Mouse (Mus musculus): ENCODE measurements around the gene Abca13. TPM values are rescaled to one million over a fixed set of nuclear protein-coding genes. Genes with fewer than 3 reads are reported as not detected.
"Not testable (repeated sequence)": the region's sequence is repeated elsewhere in the genome, so short reads cannot be mapped to it uniquely, and the experiment has no call there.

Gene Abca13
- polyA plus RNA-seq, 1 experiment from 2014 or later, result 0.01 TPM

DNA sequence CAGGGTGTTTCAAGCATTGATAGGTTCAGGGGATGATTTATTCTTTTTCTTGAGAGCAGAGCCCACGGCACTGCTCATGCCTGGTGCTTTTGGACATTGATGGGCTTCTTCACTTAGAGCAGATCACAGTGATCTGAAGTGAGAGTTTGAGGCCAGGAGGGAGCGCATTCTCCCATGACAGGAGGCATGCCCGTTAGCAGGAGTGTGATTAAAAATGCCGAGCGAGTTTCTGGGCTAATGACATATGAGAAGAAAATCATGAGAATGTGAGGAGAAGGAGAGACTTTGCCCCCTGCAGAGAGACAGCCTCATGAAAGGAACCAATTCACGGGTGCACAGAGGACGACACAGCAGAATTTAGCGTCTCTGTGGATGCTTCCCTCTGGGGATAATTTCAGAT lies 19.0 kb downstream of the Abca13 start:
- H3K9ac ChIP-seq (replicated peaks), result no peak overlapping the region

GRCm38 (mm10) chr11:9213580-9213979 lies 21.8 kb downstream of the Abca13 start:
- no peak for ATAC-seq (replicated peaks)
- no peaks in the 10 kb centered on the region for H3K4me1 ChIP-seq
- H3K36me3 ChIP-seq, result no peaks in the 10 kb centered on the region
- H3K4me3 ChIP-seq, result no peak overlapping the region
- no peaks in the 10 kb centered on the region for H3K27me3 ChIP-seq
- H3K9ac ChIP-seq (replicated peaks), result no peak overlapping the region
- H3K27ac ChIP-seq (replicated peaks), result no peak overlapping the region
- H3K9me3 ChIP-seq, result no peaks in the 10 kb centered on the region
- no peak overlapping the region for H3K4me2 ChIP-seq (replicated peaks)
- 86% methylated on average over 9 of the region's 9 CpGs for whole genome bisulfite sequencing

More for the DNA sequence above, 19.0 kb downstream of the Abca13 start:
- ATAC-seq (replicated peaks), result no peak
- Histone ChIP-seq H3K4me2 (replicated peaks) (no peak overlapping the region), H3K27ac (replicated peaks) (no peak overlapping the region), H3K36me3 (no peaks in the 10 kb centered on the region), H3K4me1 (no peaks in the 10 kb centered on the region), H3K4me3 (no peak overlapping the region), H3K27me3 (no peaks in the 10 kb centered on the region), H3K9me3 (no peaks in the 10 kb centered on the region)
- WGBS, result 35% methylated on average over 8 of the region's 8 CpGs

DNA sequence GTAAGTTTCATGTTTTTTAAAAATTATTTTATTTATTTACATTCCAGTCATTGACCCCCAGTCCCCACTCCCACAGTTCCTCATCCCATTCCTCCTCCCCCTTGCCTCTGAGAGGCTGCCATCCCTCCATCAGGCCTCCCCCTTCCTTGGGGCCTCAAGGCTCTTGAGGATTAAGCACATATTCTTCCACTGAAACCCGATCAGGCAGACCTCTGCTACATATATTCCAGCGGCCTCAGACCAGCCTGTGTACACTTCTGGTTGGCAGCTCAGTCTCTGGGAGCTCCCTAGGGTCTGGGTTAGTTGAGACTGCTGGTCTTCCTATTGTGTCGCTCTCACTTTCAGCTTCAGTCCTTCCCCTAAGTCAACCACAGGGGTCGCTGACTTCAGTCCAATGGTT lies 24.5 kb downstream of the Abca13 start:
- Histone ChIP-seq H3K4me2 (replicated peaks) (no peak overlapping the region), H3K4me3 (no peak overlapping the region), H3K9ac (replicated peaks) (no peak overlapping the region), H3K36me3 (no peaks in the 10 kb centered on the region), H3K27ac (replicated peaks) (no peak overlapping the region), H3K9me3 (no peaks in the 10 kb centered on the region), H3K4me1 (no peaks in the 10 kb centered on the region), H3K27me3 (no peaks in the 10 kb centered on the region)
- WGBS, result 34% methylated on average over 4 of the region's 4 CpGs
- ATAC-seq (replicated peaks), result no peak

GRCm38 (mm10) chr11:9220501-9220900 lies 28.8 kb downstream of the Abca13 start:
- H3K4me1 ChIP-seq, result no peaks in the 10 kb centered on the region
- H3K27me3 ChIP-seq, result no peaks in the 10 kb centered on the region
- WGBS, result 88% methylated on average over 3 of the region's 3 CpGs
- no peak for ATAC-seq (replicated peaks)
- H3K4me2 ChIP-seq (replicated peaks), result no peak overlapping the region
- H3K9me3 ChIP-seq, result no peaks in the 10 kb centered on the region
- H3K27ac ChIP-seq (replicated peaks), result no peak overlapping the region
- no peaks in the 10 kb centered on the region for H3K36me3 ChIP-seq
- H3K4me3 ChIP-seq, result no peak overlapping the region
- H3K9ac ChIP-seq (replicated peaks), result no peak overlapping the region

DNA sequence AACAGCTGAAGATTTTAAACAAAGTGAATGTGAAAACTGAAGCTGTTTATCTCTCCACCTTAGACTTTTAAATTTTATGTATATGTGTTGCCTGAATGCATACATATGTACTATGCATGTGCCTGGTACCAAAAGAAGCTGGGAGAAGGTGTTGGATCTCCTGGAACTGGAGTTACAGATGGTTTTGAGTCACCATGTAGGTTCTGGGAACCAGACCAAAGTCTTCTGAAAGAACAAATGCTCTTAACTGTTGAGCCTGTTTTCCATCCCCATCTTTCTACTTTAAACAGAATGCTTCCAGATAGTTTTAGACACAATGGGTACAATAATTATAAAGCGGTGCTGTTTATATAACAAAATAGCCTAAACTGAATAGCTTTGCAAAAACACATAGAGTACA lies 29.9 kb downstream of the Abca13 start:
- H3K36me3 ChIP-seq, result no peaks in the 10 kb centered on the region
- no peak overlapping the region for H3K9ac ChIP-seq (replicated peaks)
- H3K9me3 ChIP-seq, result no peaks in the 10 kb centered on the region
- no peak overlapping the region for H3K4me3 ChIP-seq
- H3K27me3 ChIP-seq, result no peaks in the 10 kb centered on the region
- no peak overlapping the region for H3K4me2 ChIP-seq (replicated peaks)
- no peak for ATAC-seq (replicated peaks)
- WGBS, result 95% methylated on average over 1 of the region's 1 CpGs
- H3K27ac ChIP-seq (replicated peaks), result no peak overlapping the region
- H3K4me1 ChIP-seq, result no peaks in the 10 kb centered on the region

GRCm38 (mm10) chr11:9226399-9226798 lies 34.7 kb downstream of the Abca13 start:
- Histone ChIP-seq H3K4me1 (no peaks in the 10 kb centered on the region), H3K9ac (replicated peaks) (no peak overlapping the region), H3K4me2 (replicated peaks) (no peak overlapping the region), H3K27ac (replicated peaks) (no peak overlapping the region), H3K4me3 (no peak overlapping the region), H3K9me3 (no peaks in the 10 kb centered on the region), H3K36me3 (no peaks in the 10 kb centered on the region), H3K27me3 (no peaks in the 10 kb centered on the region)
- ATAC-seq (replicated peaks), result no peak
- WGBS, result 80% methylated on average over 4 of the region's 4 CpGs

GRCm38 (mm10) chr11:9249627-9250026 lies 57.9 kb downstream of the Abca13 start:
- not testable (repeated sequence) for H3K9ac ChIP-seq (replicated peaks); H3K4me2 ChIP-seq (replicated peaks); H3K36me3 ChIP-seq; H3K4me3 ChIP-seq; H3K27ac ChIP-seq (replicated peaks); H3K9me3 ChIP-seq; H3K27me3 ChIP-seq; ATAC-seq (replicated peaks); H3K4me1 ChIP-seq
- 86% methylated on average over 5 of the region's 5 CpGs for WGBS

- 61% methylated on average over 3 of the region's 3 CpGs for WGBS
- H3K27ac ChIP-seq (replicated peaks); H3K36me3 ChIP-seq; H3K4me1 ChIP-seq; H3K4me3 ChIP-seq; H3K9me3 ChIP-seq; H3K9ac ChIP-seq (replicated peaks); ATAC-seq (replicated peaks); H3K4me2 ChIP-seq (replicated peaks); H3K27me3 ChIP-seq: not testable (repeated sequence)
Observed at GRCm38 (mm10) chr11:9263072-9263471, 71.3 kb downstream of the Abca13 start.

DNA sequence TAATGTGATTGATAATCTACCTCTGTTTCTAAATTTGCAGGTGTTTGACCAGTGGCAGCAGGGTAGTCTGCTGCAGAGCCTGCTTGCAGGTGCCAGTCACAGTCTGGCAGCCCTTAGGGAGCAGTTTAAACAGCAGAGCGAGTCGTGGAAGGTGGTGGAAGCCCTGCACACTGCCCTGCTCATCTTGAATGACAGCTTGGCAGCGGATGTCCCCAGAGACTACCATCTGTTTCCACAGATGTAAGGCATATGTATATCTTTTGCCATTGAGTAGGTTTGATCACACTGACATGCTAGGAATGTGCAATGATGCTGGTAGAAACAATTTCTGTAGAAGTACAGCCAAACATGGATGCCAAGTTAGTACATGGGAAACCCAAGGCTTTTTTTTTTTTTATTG lies 77.3 kb downstream of the Abca13 start:
- Histone ChIP-seq H3K4me2 (replicated peaks) (no peak overlapping the region), H3K9me3 (no peaks in the 10 kb centered on the region), H3K4me3 (no peak overlapping the region), H3K9ac (replicated peaks) (no peak overlapping the region), H3K36me3 (no peaks in the 10 kb centered on the region), H3K27me3 (no peaks in the 10 kb centered on the region), H3K4me1 (no peaks in the 10 kb centered on the region), H3K27ac (replicated peaks) (no peak overlapping the region)
- 62% methylated on average over 3 of the region's 3 CpGs for WGBS
- ATAC-seq (replicated peaks), result peak; percentile 83

DNA sequence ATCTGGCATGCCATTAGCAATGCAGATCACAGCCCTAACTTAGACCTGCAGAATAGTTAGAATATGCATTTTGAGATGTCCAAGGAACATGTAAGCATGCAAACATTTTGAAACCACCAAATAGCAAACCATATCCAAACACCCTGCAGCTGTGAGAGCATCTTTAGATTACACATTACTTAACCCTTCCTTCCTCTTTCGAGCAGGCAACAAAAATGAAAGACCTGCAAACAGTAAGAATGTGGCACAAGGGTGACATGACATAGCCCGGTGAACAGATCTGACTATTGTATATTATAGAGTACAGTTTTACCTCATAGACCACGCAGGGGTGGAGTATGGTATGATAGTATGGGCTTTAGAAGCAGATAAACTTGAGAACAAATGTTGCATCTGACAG lies 93.5 kb downstream of the Abca13 start:
- Histone ChIP-seq H3K9ac (replicated peaks) (no peak overlapping the region), H3K4me3 (no peak overlapping the region), H3K36me3 (no peaks in the 10 kb centered on the region), H3K4me1 (no peaks in the 10 kb centered on the region), H3K27me3 (no peaks in the 10 kb centered on the region), H3K27ac (replicated peaks) (no peak overlapping the region), H3K9me3 (no peaks in the 10 kb centered on the region), H3K4me2 (replicated peaks) (no peak overlapping the region)
- no peak for ATAC-seq (replicated peaks)
- WGBS, result 85% methylated on average over 3 of the region's 3 CpGs

GRCm38 (mm10) chr11:9285759-9286158 lies 94.0 kb downstream of the Abca13 start:
- no peak for ATAC-seq (replicated peaks)

GRCm38 (mm10) chr11:9291168-9291567 lies 99.4 kb downstream of the Abca13 start:
- no peaks in the 10 kb centered on the region for H3K9me3 ChIP-seq
- H3K27me3 ChIP-seq, result no peaks in the 10 kb centered on the region
- WGBS, result 82% methylated on average over 7 of the region's 7 CpGs
- H3K4me3 ChIP-seq, result no peak overlapping the region
- no peaks in the 10 kb centered on the region for H3K4me1 ChIP-seq
- H3K36me3 ChIP-seq, result no peaks in the 10 kb centered on the region
- ATAC-seq (replicated peaks), result no peak
- no peak overlapping the region for H3K9ac ChIP-seq (replicated peaks)
- H3K4me2 ChIP-seq (replicated peaks), result no peak overlapping the region
- H3K27ac ChIP-seq (replicated peaks), result no peak overlapping the region

More at GRCm38 (mm10) chr11:9285759-9286158, 94.0 kb downstream of the Abca13 start:
- Histone ChIP-seq H3K4me3 (no peak overlapping the region), H3K4me2 (replicated peaks) (no peak overlapping the region), H3K9ac (replicated peaks) (no peak overlapping the region), H3K27ac (replicated peaks) (no peak overlapping the region), H3K4me1 (no peaks in the 10 kb centered on the region), H3K9me3 (no peaks in the 10 kb centered on the region), H3K36me3 (no peaks in the 10 kb centered on the region), H3K27me3 (no peaks in the 10 kb centered on the region)
- 87% methylated on average over 3 of the region's 3 CpGs for WGBS

- no peaks in the 10 kb centered on the region for H3K27me3 ChIP-seq
- no peaks in the 10 kb centered on the region for H3K9me3 ChIP-seq
- H3K4me3 ChIP-seq, result no peak overlapping the region
- H3K9ac ChIP-seq (replicated peaks), result no peak overlapping the region
- no peaks in the 10 kb centered on the region for H3K36me3 ChIP-seq
- H3K4me2 ChIP-seq (replicated peaks), result no peak overlapping the region
- H3K4me1 ChIP-seq, result no peaks in the 10 kb centered on the region
- no peak overlapping the region for H3K27ac ChIP-seq (replicated peaks)
- 76% methylated on average over 1 of the region's 1 CpGs for WGBS
- ATAC-seq (replicated peaks), result no peak
Observed at GRCm38 (mm10) chr11:9299615-9300014, 107.9 kb downstream of the Abca13 start.
